Mouse (Mus musculus): ENCODE results near the gene Nol9. TPM values are rescaled to one million over a fixed set of nuclear protein-coding genes. Genes with fewer than 3 reads are reported as not detected.
A peak's percentile ranks its signal among the peaks of the same experiment; 100 is the strongest.
"Not testable (repeated sequence)": the region's sequence is repeated elsewhere in the genome, so short reads cannot be mapped to it uniquely, and the experiment has no call there.

The Nol9 gene
- polyA plus RNA-seq, 1 experiment from 2014 or later = 33.5 TPM

GRCm38 (mm10) chr4:152036464-152036863 lies 2.7 kb upstream of the Nol9 start:
- not testable (repeated sequence) for H3K9ac ChIP-seq; H3K4me2 ChIP-seq (replicated peaks); H3K36me3 ChIP-seq; ATAC-seq (ENCODE audit: low FRiP score, low read depth); H3K9me3 ChIP-seq; H3K4me3 ChIP-seq; H3K27ac ChIP-seq; H3K27me3 ChIP-seq (replicated peaks)
- H3K4me1 ChIP-seq = peaks cover 12% of the 10 kb centered on the region
- 89% methylated on average over 6 of the region's 6 CpGs for WGBS

GRCm38 (mm10) chr4:152038225-152038984 lies 716 bp upstream of the Nol9 start, which contains the start of gene Tas1r1:
Gene Tas1r1 (minus strand): TSS chr4:152038568.
- Histone ChIP-seq H3K27ac (no peak within 1 kb of the TSS), H3K27me3 (replicated peaks) (no peaks in the 10 kb centered on the region), H3K9me3 (no peaks in the 10 kb centered on the region), H3K4me3 (peak within 1 kb of the TSS; percentile 99), H3K4me1 (peaks cover 12% of the 10 kb centered on the region), H3K9ac (peak within 1 kb of the TSS; percentile 92), H3K4me2 (replicated peaks) (peak within 1 kb of the TSS; percentile 96), H3K36me3 (peaks cover 25% of the 10 kb centered on the region)
- no peak for ATAC-seq (ENCODE audit: low FRiP score, low read depth)
- 55% methylated on average over 10 of the region's 10 CpGs for WGBS

DNA sequence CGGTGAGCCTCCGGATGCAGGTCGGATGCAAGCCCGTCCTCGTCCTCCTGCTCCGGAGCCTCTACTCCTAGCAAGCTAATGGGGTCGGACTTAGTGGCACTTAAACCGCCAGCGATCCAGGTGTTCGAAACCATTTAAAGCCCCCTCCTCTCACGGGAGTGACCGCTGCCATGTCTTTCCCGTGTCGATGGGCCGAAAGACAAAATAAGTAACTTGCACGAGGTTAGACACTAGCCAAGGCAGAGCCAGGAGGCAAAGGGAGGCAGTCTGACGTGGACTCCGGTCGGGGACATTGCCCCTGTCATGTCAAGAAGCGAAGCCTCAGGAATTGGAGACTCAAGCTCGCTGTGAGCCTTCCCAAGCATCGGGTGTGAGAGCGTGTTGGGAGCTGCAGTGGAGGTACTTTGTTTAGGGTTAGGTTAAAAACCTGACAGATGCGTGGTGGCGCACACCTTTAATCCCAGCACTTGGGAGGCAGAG lies 750 bp downstream of the Nol9 start:
- Histone ChIP-seq H3K27me3 (replicated peaks) (no peaks in the 10 kb centered on the region), H3K9ac (peak overlapping the region; percentile 92), H3K36me3 (peaks cover 39% of the 10 kb centered on the region), H3K4me2 (replicated peaks) (peak overlapping the region; percentile 96), H3K27ac (no peak overlapping the region), H3K4me3 (peak overlapping the region; percentile 99), H3K4me1 (peaks cover 12% of the 10 kb centered on the region), H3K9me3 (no peaks in the 10 kb centered on the region)
- ATAC-seq (ENCODE audit: low FRiP score, low read depth) = no peak
- 5% methylated on average over 25 of the region's 25 CpGs for WGBS

DNA sequence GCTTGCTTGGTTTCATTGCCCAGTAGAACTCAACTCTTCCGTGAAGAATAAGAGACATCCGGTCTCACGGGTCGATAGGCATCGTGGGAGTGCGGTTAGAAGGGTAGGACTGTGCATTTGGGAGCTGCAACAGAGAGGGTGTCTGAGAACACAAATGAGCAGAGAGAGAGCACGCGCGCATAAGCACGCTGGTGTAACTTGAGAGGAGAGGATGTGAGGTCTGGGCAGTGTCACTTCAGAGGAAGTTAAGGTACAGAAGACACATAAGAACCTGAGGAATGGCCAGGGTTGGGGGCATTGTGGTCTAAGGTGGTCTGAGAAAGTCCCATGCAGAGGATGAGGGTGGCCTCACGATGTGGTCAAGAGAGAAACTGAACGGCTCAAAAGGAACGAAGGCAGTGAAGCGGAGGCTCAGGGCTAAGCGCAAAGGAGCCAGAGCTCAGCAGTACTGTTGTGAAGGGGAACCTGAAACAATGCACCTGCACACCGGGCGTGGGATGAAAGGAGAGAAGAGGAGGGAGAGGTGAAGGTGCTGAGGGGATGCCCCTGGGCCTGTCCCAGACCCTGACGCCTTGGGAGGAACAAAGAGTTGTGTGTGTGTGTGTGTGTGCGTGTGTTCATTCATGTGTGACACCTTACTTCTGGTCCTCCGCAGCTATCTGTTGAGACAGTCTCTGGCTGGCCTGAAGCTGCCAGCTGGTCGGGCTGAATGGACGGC lies 3.0 kb downstream of the Nol9 start:
- Histone ChIP-seq H3K4me1 (peaks cover 12% of the 10 kb centered on the region), H3K9me3 (no peaks in the 10 kb centered on the region), H3K36me3 (peaks cover 60% of the 10 kb centered on the region), H3K9ac (no peak overlapping the region), H3K27me3 (replicated peaks) (no peaks in the 10 kb centered on the region), H3K4me3 (no peak overlapping the region), H3K4me2 (replicated peaks) (no peak overlapping the region), H3K27ac (no peak overlapping the region)
- 97% methylated on average over 22 of the region's 22 CpGs for WGBS
- no peak for ATAC-seq (ENCODE audit: low FRiP score, low read depth)

DNA sequence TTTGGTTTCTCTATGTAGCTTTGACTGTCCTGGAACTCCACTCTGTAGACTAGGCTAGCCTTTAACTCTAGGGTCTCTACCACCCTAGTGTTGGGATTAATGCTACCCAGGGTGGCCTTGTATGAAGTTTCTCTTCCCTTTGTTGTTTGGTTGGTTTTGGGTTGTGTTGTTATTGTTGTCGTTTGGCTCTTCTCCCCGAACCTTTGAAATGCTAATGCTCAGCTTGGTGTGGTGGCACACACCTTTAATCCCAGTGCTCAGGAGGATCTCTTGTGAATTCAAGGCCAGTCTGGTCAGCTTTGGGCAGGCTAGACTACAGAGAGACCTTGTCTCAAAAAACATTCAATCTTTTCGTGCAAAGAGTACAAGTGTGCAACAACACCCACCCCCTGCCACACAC lies 4.0 kb downstream of the Nol9 start:
- Histone ChIP-seq H3K4me3 (no peak overlapping the region), H3K36me3 (peaks cover 70% of the 10 kb centered on the region), H3K27me3 (replicated peaks) (no peaks in the 10 kb centered on the region), H3K4me1 (peaks cover 12% of the 10 kb centered on the region), H3K27ac (no peak overlapping the region), H3K9me3 (no peaks in the 10 kb centered on the region), H3K9ac (no peak overlapping the region), H3K4me2 (replicated peaks) (no peak overlapping the region)
- no peak for ATAC-seq (ENCODE audit: low FRiP score, low read depth)
- 92% methylated on average over 3 of the region's 3 CpGs for WGBS

GRCm38 (mm10) chr4:152044609-152045008 lies 5.5 kb downstream of the Nol9 start:
- Histone ChIP-seq H3K27ac (no peak overlapping the region), H3K4me2 (replicated peaks) (no peak overlapping the region), H3K4me1 (peaks cover 11% of the 10 kb centered on the region), H3K9me3 (no peaks in the 10 kb centered on the region), H3K4me3 (no peak overlapping the region), H3K36me3 (peaks cover 81% of the 10 kb centered on the region), H3K27me3 (replicated peaks) (no peaks in the 10 kb centered on the region), H3K9ac (no peak overlapping the region)
- 76% methylated on average over 6 of the region's 6 CpGs for WGBS
- ATAC-seq (ENCODE audit: low FRiP score, low read depth) = no peak

GRCm38 (mm10) chr4:152062390-152063110 lies 23.4 kb downstream of the Nol9 start:
- no peak overlapping the region for H3K9ac ChIP-seq
- H3K9me3 ChIP-seq = no peaks in the 10 kb centered on the region
- no peak for ATAC-seq (ENCODE audit: low FRiP score, low read depth)
- no peaks in the 10 kb centered on the region for H3K4me1 ChIP-seq
- H3K36me3 ChIP-seq = peaks cover 30% of the 10 kb centered on the region
- 74% methylated on average over 9 of the region's 9 CpGs for WGBS
- no peak overlapping the region for H3K27ac ChIP-seq
- no peak overlapping the region for H3K4me2 ChIP-seq (replicated peaks)
- no peaks in the 10 kb centered on the region for H3K27me3 ChIP-seq (replicated peaks)
- H3K4me3 ChIP-seq = no peak overlapping the region

GRCm38 (mm10) chr4:152067280-152067679 lies 28.2 kb downstream of the Nol9 start:
- Histone ChIP-seq H3K27ac (no peak overlapping the region), H3K36me3 (no peaks in the 10 kb centered on the region; the same call in 1 of the 2 replicates), H3K9me3 (no peaks in the 10 kb centered on the region), H3K4me1 (0 out of 2 replicates have a peak, but pooled peaks cover under 1% of the 10 kb centered on the region), H3K9ac (no peak overlapping the region), H3K4me3 (no peak overlapping the region), H3K4me2 (replicated peaks) (no peak overlapping the region), H3K27me3 (replicated peaks) (no peaks in the 10 kb centered on the region)
- ATAC-seq (ENCODE audit: low FRiP score, low read depth) = no peak

DNA sequence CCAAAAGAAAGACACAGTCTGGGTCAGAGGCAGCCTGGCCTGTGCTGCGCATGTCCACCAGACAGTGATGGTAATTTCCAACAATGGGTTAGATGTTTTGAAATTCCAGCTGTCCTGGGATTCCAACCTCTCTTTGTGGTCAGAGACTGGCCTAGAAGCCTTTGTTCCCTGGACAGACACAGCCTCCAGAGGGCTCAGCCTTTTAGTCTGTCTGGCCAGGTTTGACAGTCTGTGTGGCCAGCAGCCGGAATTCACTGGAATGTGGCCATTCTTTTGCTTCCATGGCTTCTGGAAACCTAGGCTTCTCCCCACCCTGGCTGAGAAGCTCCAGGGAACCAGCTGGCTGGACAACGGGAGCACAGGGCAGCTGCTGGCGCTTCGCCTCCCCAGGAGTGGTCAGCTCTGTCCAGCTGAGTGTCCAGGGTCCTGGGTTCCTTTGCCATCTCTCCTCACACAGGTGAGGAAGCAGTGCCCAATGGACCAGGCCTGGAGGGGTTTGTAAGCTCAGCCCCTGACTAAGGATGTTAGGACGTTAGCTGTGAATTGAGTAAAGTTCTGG lies 29.1 kb downstream of the Nol9 start:
- Histone ChIP-seq H3K4me3 (no peak overlapping the region), H3K4me1 (0 out of 2 replicates have a peak, but pooled peaks cover 4% of the 10 kb centered on the region), H3K36me3 (no peaks in the 10 kb centered on the region), H3K4me2 (replicated peaks) (no peak overlapping the region), H3K27ac (no peak overlapping the region), H3K9ac (no peak overlapping the region), H3K9me3 (no peaks in the 10 kb centered on the region), H3K27me3 (replicated peaks) (no peaks in the 10 kb centered on the region)
- 75% methylated on average over 6 of the region's 6 CpGs for WGBS
- ATAC-seq (ENCODE audit: low FRiP score, low read depth) = no peak

- 0 out of 2 replicates have a peak, but pooled peaks cover 4% of the 10 kb centered on the region for H3K4me1 ChIP-seq
- H3K4me3 ChIP-seq = no peak overlapping the region
- no peak overlapping the region for H3K9ac ChIP-seq
- WGBS = 86% methylated on average over 3 of the region's 3 CpGs
- no peak overlapping the region for H3K4me2 ChIP-seq (replicated peaks)
- H3K9me3 ChIP-seq = no peaks in the 10 kb centered on the region
- H3K27ac ChIP-seq = no peak overlapping the region
- no peaks in the 10 kb centered on the region for H3K27me3 ChIP-seq (replicated peaks)
- ATAC-seq (ENCODE audit: low FRiP score, low read depth) = no peak
- no peaks in the 10 kb centered on the region for H3K36me3 ChIP-seq
Measured at GRCm38 (mm10) chr4:152069245-152069644, 30.1 kb downstream of the Nol9 start.

GRCm38 (mm10) chr4:152070494-152071396 lies 31.6 kb downstream of the Nol9 start:
- H3K4me1 ChIP-seq = 0 out of 2 replicates have a peak, but pooled peaks cover 4% of the 10 kb centered on the region
- H3K36me3 ChIP-seq = no peaks in the 10 kb centered on the region
- no peak overlapping the region for H3K9ac ChIP-seq
- no peak for ATAC-seq (ENCODE audit: low FRiP score, low read depth)
- H3K27ac ChIP-seq = no peak overlapping the region
- no peak overlapping the region for H3K4me3 ChIP-seq
- no peaks in the 10 kb centered on the region for H3K27me3 ChIP-seq (replicated peaks)
- H3K4me2 ChIP-seq (replicated peaks) = no peak overlapping the region
- no peaks in the 10 kb centered on the region for H3K9me3 ChIP-seq
- WGBS = 78% methylated on average over 11 of the region's 11 CpGs
